Mouse (Mus musculus) C2C12 (cell line): ENCODE measurements around the gene Ptk7. TPM values are rescaled to one million over a fixed set of nuclear protein-coding genes. Genes with fewer than 3 reads are reported as not detected.

Source experiments
- H3K27me3 ChIP-seq: one replicate; pipeline ENCODE4 v1.6.1; 2011; ENCODE audit not compliant: control insufficient read depth, insufficient read depth, insufficient read length
- H3K36me3 ChIP-seq: one replicate; pipeline ENCODE4 v1.6.1; 2011; ENCODE audit not compliant: control insufficient read depth, insufficient read depth
- H3K4me3 ChIP-seq: one replicate; pipeline ENCODE4 v1.5.1; 2011; ENCODE audit warnings: mild to moderate bottlenecking, control low read depth; ENCODE audit not compliant: poor library complexity, insufficient read depth, severe bottlenecking
- H3K79me2 ChIP-seq: one replicate; pipeline ENCODE4 v1.6.1; 2011; ENCODE audit not compliant: control insufficient read depth, insufficient read depth
- H3K79me3 ChIP-seq: one replicate; pipeline ENCODE4 v1.6.1; 2011; ENCODE audit warnings: low read depth, control low read depth
- H3ac ChIP-seq: one replicate; pipeline ENCODE3; 2011; ENCODE audit warnings: low read depth; ENCODE audit not compliant: control insufficient read depth, insufficient read length
- CEBPB ChIP-seq: IDR thresholded peaks from one replicate; pipeline ENCODE4 v1.6.1; 2011; ENCODE audit warnings: low read depth, mild to moderate bottlenecking, control low read depth, moderate library complexity
- CTCF ChIP-seq: IDR thresholded peaks from one replicate; pipeline ENCODE4 v1.5.1; 2011; ENCODE audit not compliant: control insufficient read depth, insufficient read depth, insufficient read length
- FOSL1 ChIP-seq: IDR thresholded peaks from one replicate; pipeline ENCODE4 v1.8.0; 2011; ENCODE audit warnings: mild to moderate bottlenecking, low read length; ENCODE audit not compliant: poor library complexity, insufficient read depth, severe bottlenecking
- MAX ChIP-seq: IDR thresholded peaks from one replicate; pipeline ENCODE4 v1.6.1; 2011; ENCODE audit warnings: mild to moderate bottlenecking, control low read depth
- MYOD1 ChIP-seq: IDR thresholded peaks from one replicate; pipeline ENCODE4 v1.6.1; 2011; ENCODE audit warnings: low read depth; ENCODE audit not compliant: control insufficient read depth, insufficient read length
- MYOG ChIP-seq: IDR thresholded peaks from one replicate; pipeline ENCODE4 v1.6.1; 2011; ENCODE audit not compliant: control insufficient read depth, insufficient read length; ENCODE audit errors: extremely low read depth
- USF1 ChIP-seq: IDR thresholded peaks from one replicate; pipeline ENCODE4 v1.6.1; 2011; ENCODE audit warnings: low read depth, mild to moderate bottlenecking, control low read depth, moderate library complexity
- microRNA-seq: library from miRNA; unstranded; fragments of <30 nt; microRNA quantifications from one replicate; pipeline ENCODE4, GENCODE M21; 2019; ENCODE audit warnings: borderline microRNAs expressed
- polyA plus RNA-seq: library from polyadenylated mRNA; unstranded; fragments of >200 nt; fragmentation: generic; extraction: Trizol; gene quantifications from one replicate; pipeline ENCODE4 v1.2.1, GENCODE M21; 2012; ENCODE audit warnings: missing spikeins

Gene Ptk7
- polyA plus RNA-seq, 1 experiment, result 26.1 TPM

DNA sequence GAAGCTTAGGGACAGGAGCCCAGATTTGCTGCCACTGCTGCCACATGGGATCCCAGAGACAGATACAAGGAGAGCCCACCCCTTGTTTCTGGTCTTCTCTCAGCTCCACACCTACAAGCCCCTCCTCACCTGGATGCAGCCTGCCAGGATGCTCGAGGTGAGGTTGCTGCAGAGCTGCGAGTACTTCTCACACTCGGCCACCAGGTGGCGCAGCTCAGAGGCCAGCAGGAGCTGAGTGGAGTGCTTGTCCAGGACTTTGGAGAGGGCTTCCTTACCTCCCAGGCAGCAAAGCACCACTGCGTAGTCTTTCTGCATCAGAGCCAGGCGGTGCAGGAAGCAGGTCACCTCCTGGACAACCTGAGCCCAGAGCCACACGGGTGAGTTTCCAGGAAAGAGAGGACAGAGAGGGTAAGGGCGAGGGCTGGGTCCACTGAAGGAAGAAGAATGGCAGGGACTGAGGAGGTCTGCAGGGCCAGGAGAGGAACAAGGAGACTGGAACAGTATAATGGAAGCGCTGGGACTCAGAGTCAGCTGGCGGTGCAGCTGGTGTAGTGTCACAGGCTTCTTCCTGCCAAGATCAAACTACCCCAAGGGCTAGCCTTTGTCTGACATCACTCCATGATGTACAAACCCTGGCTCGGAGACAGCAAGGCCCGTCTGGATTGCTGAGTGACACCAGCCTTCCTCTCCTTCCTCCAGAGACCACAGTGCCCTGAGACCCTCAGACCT, 103.6 kb downstream of the Ptk7 start:
- TF ChIP-seq CTCF, result peak; percentile 92
- TF ChIP-seq MYOG, result no peak
- TF ChIP-seq FOSL1, result no peak
- no peak for TF ChIP-seq MAX
- no peak for TF ChIP-seq USF1
- TF ChIP-seq MYOD1, result no peak
- peaks cover 16% of the 10 kb centered on the region for H3K27me3 ChIP-seq
- H3K4me3 ChIP-seq, result no peak overlapping the region
- no peaks in the 10 kb centered on the region for H3K79me3 ChIP-seq
- H3K79me2 ChIP-seq, result no peaks in the 10 kb centered on the region
- no peaks in the 10 kb centered on the region for H3K36me3 ChIP-seq
- H3ac ChIP-seq, result no peak overlapping the region

GRCm38 (mm10) chr17:46525065-46525464, 104.2 kb downstream of the Ptk7 start:
- Histone ChIP-seq H3ac (no peak overlapping the region), H3K4me3 (no peak overlapping the region), H3K79me2 (no peaks in the 10 kb centered on the region), H3K36me3 (no peaks in the 10 kb centered on the region), H3K79me3 (no peaks in the 10 kb centered on the region), H3K27me3 (peaks cover 23% of the 10 kb centered on the region)
- TF ChIP-seq CEBPB (no peak), MAX (no peak), USF1 (no peak), MYOD1 (no peak), CTCF (no peak), FOSL1 (no peak), MYOG (no peak)

- no peak overlapping the region for H3K4me3 ChIP-seq
- H3ac ChIP-seq, result no peak overlapping the region
- H3K27me3 ChIP-seq, result peaks cover 37% of the 10 kb centered on the region
- no peak for TF ChIP-seq CEBPB
- no peaks in the 10 kb centered on the region for H3K36me3 ChIP-seq
- no peaks in the 10 kb centered on the region for H3K79me2 ChIP-seq
- H3K79me3 ChIP-seq, result no peaks in the 10 kb centered on the region
Measured at GRCm38 (mm10) chr17:46521963-46522668, 107.2 kb downstream of the Ptk7 start.

- H3K79me2 ChIP-seq, result no peaks in the 10 kb centered on the region
Measured at GRCm38 (mm10) chr17:46521174-46521573, 108.1 kb downstream of the Ptk7 start.

GRCm38 (mm10) chr17:46520385-46520979, 108.8 kb downstream of the Ptk7 start:
- H3K36me3 ChIP-seq, result no peaks in the 10 kb centered on the region
- no peaks in the 10 kb centered on the region for H3K79me3 ChIP-seq
- TF ChIP-seq FOSL1, result no peak
- peaks cover 37% of the 10 kb centered on the region for H3K27me3 ChIP-seq
- no peak overlapping the region for H3K4me3 ChIP-seq
- no peak overlapping the region for H3ac ChIP-seq
- no peaks in the 10 kb centered on the region for H3K79me2 ChIP-seq

More at GRCm38 (mm10) chr17:46521174-46521573, 108.1 kb downstream of the Ptk7 start:
- H3K36me3 ChIP-seq, result no peaks in the 10 kb centered on the region
- H3K4me3 ChIP-seq, result no peak overlapping the region
- no peaks in the 10 kb centered on the region for H3K79me3 ChIP-seq
- peaks cover 37% of the 10 kb centered on the region for H3K27me3 ChIP-seq
- TF ChIP-seq CEBPB (no peak), MYOG (no peak), MAX (no peak), MYOD1 (no peak), FOSL1 (no peak), CTCF (no peak), USF1 (no peak)
- H3ac ChIP-seq, result no peak overlapping the region

- Histone ChIP-seq H3K4me3 (no peak overlapping the region), H3K36me3 (no peaks in the 10 kb centered on the region), H3K79me3 (no peaks in the 10 kb centered on the region), H3K27me3 (peaks cover 37% of the 10 kb centered on the region), H3K79me2 (no peaks in the 10 kb centered on the region), H3ac (no peak overlapping the region)
- TF ChIP-seq USF1, result no peak
- TF ChIP-seq MAX, result no peak
- no peak for TF ChIP-seq FOSL1
- no peak for TF ChIP-seq CTCF
- no peak for TF ChIP-seq MYOG
- no peak for TF ChIP-seq CEBPB
- no peak for TF ChIP-seq MYOD1
Measured at GRCm38 (mm10) chr17:46519971-46520370, 109.3 kb downstream of the Ptk7 start.

Small RNA genes within 50 kb of the gene (microRNA-seq; reads per million reads assigned to microRNA genes)
- gene Mir6976, result 0.40 reads per million, percentile 3 among the genes with 10 or more reads in this experiment

Other genes with a start within 250 kb of the Ptk7 start
- gene Zfp318, start 245.8 kb downstream of the Ptk7 start, polyA plus RNA-seq, result 3.4 TPM
- gene Crip3, start 200.6 kb downstream of the Ptk7 start, polyA plus RNA-seq, result not detected
- not detected for gene Slc22a7, start 191.0 kb downstream of the Ptk7 start, polyA plus RNA-seq
- 0.01 TPM for gene Ttbk1, start 141.8 kb downstream of the Ptk7 start, polyA plus RNA-seq
- gene Dnph1, start 132.8 kb downstream of the Ptk7 start, polyA plus RNA-seq, result 68.0 TPM
- gene Cul9, start 83.1 kb downstream of the Ptk7 start, polyA plus RNA-seq, result 0.60 TPM
- gene Srf, start 73.3 kb downstream of the Ptk7 start, polyA plus RNA-seq, result 101 TPM
- gene Klc4, start 16.5 kb upstream of the Ptk7 start, polyA plus RNA-seq, result 7.8 TPM
- gene Mrpl2, start 16.7 kb upstream of the Ptk7 start, polyA plus RNA-seq, result 151 TPM
- gene Cul7, start 20.8 kb upstream of the Ptk7 start, polyA plus RNA-seq, result 49.4 TPM
- 45.8 TPM for gene Rrp36, start 44.8 kb upstream of the Ptk7 start, polyA plus RNA-seq
- 141 TPM for gene Mea1, start 49.3 kb upstream of the Ptk7 start, polyA plus RNA-seq
- gene Klhdc3, start 51.4 kb upstream of the Ptk7 start, polyA plus RNA-seq, result 58.6 TPM
- gene Ppp2r5d, start 75.6 kb upstream of the Ptk7 start, polyA plus RNA-seq, result 99.5 TPM
- 24.7 TPM for gene Pex6, start 82.0 kb upstream of the Ptk7 start, polyA plus RNA-seq
- gene Gnmt, start 99.7 kb upstream of the Ptk7 start, polyA plus RNA-seq, result 0.08 TPM
- gene Cnpy3, start 122.7 kb upstream of the Ptk7 start, polyA plus RNA-seq, result 41.9 TPM
- gene Ptcra, start 134.2 kb upstream of the Ptk7 start, polyA plus RNA-seq, result 0.06 TPM
- 40.9 TPM for gene 2310039H08Rik, start 143.1 kb upstream of the Ptk7 start, polyA plus RNA-seq
- gene Rpl7l1, start 153.2 kb upstream of the Ptk7 start, polyA plus RNA-seq, result 107 TPM
- 3.9 TPM for gene Bicral, start 229.0 kb upstream of the Ptk7 start, polyA plus RNA-seq